Mouse (Mus musculus) thymus, adult 2 months (tissue): ENCODE measurements around the gene Maml2. TPM values are rescaled to one million over a fixed set of nuclear protein-coding genes. Genes with fewer than 3 reads are reported as not detected.

Experiments used
- DNase-seq: peaks from one replicate; pipeline ENCODE4 v3.0.0; 2021
- H3K27ac ChIP-seq: fragments of 200-500 bp; 2 replicates; pipeline ENCODE4 v1.5.1; 2012; ENCODE audit warnings: low read length, control low read depth; ENCODE audit not compliant: control insufficient read depth, insufficient read depth
- H3K27me3 ChIP-seq: fragments of 200-500 bp; 2 replicates; pipeline ENCODE4 v1.6.1; 2012; ENCODE audit warnings: mild to moderate bottlenecking, low read length, moderate library complexity, mixed read lengths; ENCODE audit not compliant: control insufficient read depth, insufficient read depth
- H3K36me3 ChIP-seq: fragments of 200-500 bp; 2 replicates; pipeline ENCODE4 v1.6.1; 2012; ENCODE audit warnings: mild to moderate bottlenecking, low read length, moderate library complexity; ENCODE audit not compliant: control insufficient read depth, insufficient read depth
- H3K4me1 ChIP-seq: fragments of 200-500 bp; replicated peaks from 2 replicates; pipeline ENCODE4 v1.6.1; 2012; ENCODE audit warnings: low read length; ENCODE audit not compliant: control insufficient read depth, insufficient read depth
- H3K4me3 ChIP-seq: fragments of 200-500 bp; 2 replicates; pipeline ENCODE4 v1.5.1; 2012; ENCODE audit warnings: mild to moderate bottlenecking, low read length, control low read depth, moderate library complexity; ENCODE audit not compliant: control insufficient read depth, insufficient read depth
- CTCF ChIP-seq: fragments of 200-500 bp; IDR thresholded peaks from 2 replicates; pipeline ENCODE4 v1.5.1; 2012; ENCODE audit warnings: mild to moderate bottlenecking, control low read depth, low read length, moderate library complexity, borderline replicate concordance; ENCODE audit not compliant: control insufficient read depth, poor library complexity, insufficient read depth; ENCODE audit errors: extremely low read depth
- POLR2A ChIP-seq: fragments of 200-500 bp; IDR thresholded peaks from 2 replicates; pipeline ENCODE4 v1.6.1; 2012; ENCODE audit warnings: mild to moderate bottlenecking, low read length, control low read depth, moderate library complexity; ENCODE audit not compliant: control insufficient read depth, poor library complexity, insufficient read depth; ENCODE audit errors: extremely low read depth
- WGBS: fragments of 180-500 bp; shearing (Covaris S2); methylation state at CpG from one replicate; pipeline ENCODE4 v1.1.7; 2018; 5-methylcytosine and 5-hydroxymethylcytosine counted together
- polyA plus RNA-seq: library from polyadenylated mRNA; depleted of rRNA; stranded (reverse); fragments of >200 nt; gene quantifications from 2 replicates; pipeline ENCODE4 v1.2.3, GENCODE M21; 2012

Maml2 gene
- polyA plus RNA-seq, 1 experiment: 12.9 TPM

DNA sequence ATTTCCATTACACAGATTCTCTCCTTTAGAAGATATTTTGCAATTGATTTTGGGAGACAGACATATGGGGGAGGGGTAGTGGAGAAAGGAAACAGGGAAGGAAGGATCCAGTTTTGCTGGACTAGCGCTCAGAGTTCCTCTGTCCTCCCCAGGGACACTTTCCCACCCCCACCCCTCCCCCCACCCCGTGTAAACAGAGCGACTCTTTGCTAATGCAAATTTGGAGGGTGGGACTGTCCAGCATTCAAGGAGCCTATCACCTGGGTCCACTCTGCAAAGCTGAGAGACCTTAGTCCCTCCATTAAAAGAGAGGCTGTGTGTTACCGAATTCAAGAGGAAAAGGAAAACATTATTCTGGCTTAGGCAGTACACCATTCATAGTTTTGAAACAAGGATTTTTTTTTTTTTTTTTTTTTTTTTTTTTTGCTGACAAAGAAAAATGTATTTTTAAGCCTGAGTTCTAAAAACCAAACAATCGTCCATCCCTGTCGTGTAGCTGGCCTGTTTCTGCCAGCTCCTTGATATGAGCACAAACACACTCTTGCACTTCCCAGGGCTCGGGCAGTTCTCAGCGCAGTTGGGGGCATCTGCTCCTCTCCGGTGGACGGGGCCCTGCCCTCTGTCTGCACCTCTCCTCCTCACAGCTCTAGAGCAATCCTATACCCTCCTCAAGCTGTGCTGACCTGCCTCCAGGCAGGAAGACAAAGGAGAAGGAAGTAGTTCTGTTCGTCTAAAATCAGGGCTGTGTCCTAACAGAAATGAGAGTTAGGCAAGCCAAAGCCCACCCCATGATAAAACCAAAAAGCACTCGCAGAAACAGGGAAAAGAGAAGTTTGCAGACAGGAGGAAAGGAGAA lies 364.2 kb downstream of the Maml2 start:
- Histone ChIP-seq H3K36me3 (no peaks in the 10 kb centered on the region), H3K27me3 (no peaks in the 10 kb centered on the region), H3K4me1 (0 out of 2 replicates have a peak, but pooled peaks cover 3% of the 10 kb centered on the region), H3K27ac (no peak overlapping the region), H3K4me3 (no peak overlapping the region)
- TF ChIP-seq CTCF (no peak), POLR2A (no peak)
- no peak for DNase-seq
- WGBS: 45% methylated on average over 12 of the region's 12 CpGs

DNA sequence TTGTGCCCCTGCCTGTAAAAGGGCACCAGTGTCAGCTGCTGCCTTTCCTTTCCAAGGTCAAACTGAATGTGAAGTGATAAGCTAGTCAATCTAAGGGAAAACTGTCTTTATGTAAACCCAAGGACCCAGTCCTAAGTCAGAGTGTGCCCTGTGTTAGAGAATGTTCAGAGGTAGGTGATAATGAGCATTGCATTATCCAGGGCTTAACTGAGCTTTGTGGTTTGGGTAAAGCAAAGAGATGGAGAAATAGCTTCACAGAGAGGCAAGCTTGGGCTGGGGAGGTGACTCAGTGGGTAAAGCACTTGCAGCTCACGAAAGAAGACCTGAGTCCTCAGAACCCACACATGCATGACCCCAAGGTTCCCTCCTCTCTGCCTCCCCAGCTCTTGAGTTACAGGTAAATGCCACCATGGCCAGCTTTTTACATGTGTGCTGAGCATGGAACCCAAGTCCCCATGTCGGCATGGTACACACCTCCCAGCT lies 367.8 kb downstream of the Maml2 start:
- Histone ChIP-seq H3K4me3 (no peak overlapping the region), H3K4me1 (0 out of 2 replicates have a peak, but pooled peaks cover 1% of the 10 kb centered on the region), H3K27me3 (no peaks in the 10 kb centered on the region), H3K27ac (no peak overlapping the region), H3K36me3 (no peaks in the 10 kb centered on the region)
- 89% methylated on average over 2 of the region's 2 CpGs for WGBS
- no peak for DNase-seq
- TF ChIP-seq POLR2A (no peak), CTCF (no peak)

- no peak for DNase-seq
- H3K27ac ChIP-seq: no peak overlapping the region
- H3K4me3 ChIP-seq: no peak overlapping the region
- TF ChIP-seq POLR2A (no peak), CTCF (no peak)
- no peaks in the 10 kb centered on the region for H3K36me3 ChIP-seq
- no peaks in the 10 kb centered on the region for H3K27me3 ChIP-seq
- H3K4me1 ChIP-seq: no peaks in the 10 kb centered on the region
- 94% methylated on average over 1 of the region's 1 CpGs for WGBS
Observed at GRCm38 (mm10) chr9:13667955-13668354, 370.2 kb downstream of the Maml2 start.

DNA sequence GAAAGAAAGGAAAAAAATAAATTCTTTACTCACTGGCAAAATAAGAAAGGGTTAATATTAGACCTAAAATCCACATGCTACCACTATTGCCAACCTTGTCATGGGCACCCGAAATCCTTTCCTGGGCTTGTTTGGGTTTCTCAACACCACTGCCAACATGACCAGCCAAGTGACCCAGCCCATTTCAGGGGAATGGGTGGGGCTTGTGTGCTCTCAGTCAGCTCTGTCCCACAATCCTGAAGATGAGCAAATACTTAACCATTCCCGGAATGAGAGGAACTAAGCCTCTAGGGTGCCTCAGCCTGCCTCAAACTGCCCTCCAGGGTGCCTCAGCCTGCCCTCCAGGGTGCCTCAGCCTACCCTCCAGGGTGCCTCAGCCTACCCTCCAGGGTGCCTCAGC lies 371.0 kb downstream of the Maml2 start:
- TF ChIP-seq POLR2A (no peak), CTCF (no peak)
- no peaks in the 10 kb centered on the region for H3K27me3 ChIP-seq
- H3K4me1 ChIP-seq: no peaks in the 10 kb centered on the region
- no peak overlapping the region for H3K27ac ChIP-seq
- no peaks in the 10 kb centered on the region for H3K36me3 ChIP-seq
- no peak overlapping the region for H3K4me3 ChIP-seq
- no peak for DNase-seq
- 94% methylated on average over 2 of the region's 2 CpGs for WGBS

DNA sequence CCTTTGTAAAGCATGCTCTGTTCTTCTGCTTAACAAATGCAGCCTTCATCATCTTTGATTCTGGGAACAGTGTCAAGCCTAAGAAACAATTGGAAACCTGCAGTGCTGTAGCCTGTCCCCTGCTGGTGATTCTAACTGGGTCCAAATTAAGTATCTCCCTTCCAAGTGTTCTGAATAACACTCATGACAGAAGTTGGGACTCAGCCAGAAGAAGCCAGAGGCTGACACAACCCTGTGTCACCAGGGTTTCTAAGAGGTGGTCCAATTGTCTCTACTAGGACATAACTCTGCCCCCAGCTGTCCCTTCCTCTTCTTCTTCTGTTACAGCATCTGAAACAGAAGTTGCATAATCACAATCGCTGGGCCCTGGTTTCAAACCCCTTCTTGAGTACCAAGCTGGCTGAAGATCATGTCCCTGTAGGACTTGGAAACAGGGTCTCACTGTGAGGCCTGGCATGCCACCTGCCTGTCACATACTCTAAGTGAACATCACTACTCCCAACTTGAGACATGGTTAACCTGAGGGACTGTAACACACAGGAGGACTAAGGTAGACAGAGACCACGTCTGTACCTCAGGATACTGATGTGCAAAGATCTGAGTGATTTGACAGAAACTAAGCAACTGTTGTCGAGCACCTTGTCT lies 373.5 kb downstream of the Maml2 start:
- H3K36me3 ChIP-seq: no peaks in the 10 kb centered on the region
- H3K27me3 ChIP-seq: no peaks in the 10 kb centered on the region
- no peaks in the 10 kb centered on the region for H3K4me1 ChIP-seq
- TF ChIP-seq CTCF: no peak
- TF ChIP-seq POLR2A: no peak
- 86% methylated on average over 3 of the region's 3 CpGs for WGBS
- H3K27ac ChIP-seq: no peak overlapping the region
- no peak overlapping the region for H3K4me3 ChIP-seq
- DNase-seq: no peak

DNA sequence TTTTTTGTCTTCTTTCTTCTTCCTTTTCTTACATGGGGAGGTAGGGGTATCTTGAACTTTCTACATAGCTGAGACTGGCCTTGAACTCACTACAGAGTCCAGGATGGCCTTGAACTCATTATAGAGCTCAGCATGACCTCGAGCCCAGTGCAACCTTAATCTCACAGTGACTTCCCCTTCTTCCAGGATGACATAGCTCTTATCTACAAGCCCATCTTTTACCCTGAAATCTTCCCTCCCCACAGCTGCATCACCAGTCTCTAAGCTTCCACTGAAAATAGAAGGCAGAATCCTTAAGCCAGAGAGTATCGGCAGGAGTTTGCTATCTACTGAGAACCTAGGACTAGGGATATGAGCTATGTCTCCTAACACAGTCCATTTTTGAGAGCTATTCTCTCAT lies 375.5 kb downstream of the Maml2 start:
- Histone ChIP-seq H3K4me3 (no peak overlapping the region), H3K36me3 (no peaks in the 10 kb centered on the region), H3K27ac (no peak overlapping the region), H3K27me3 (no peaks in the 10 kb centered on the region), H3K4me1 (no peaks in the 10 kb centered on the region)
- TF ChIP-seq CTCF (no peak), POLR2A (no peak)
- no peak for DNase-seq
- 70% methylated on average over 2 of the region's 2 CpGs for WGBS
